Mouse (Mus musculus): ENCODE measurements around the gene Padi1. TPM values are rescaled to one million over a fixed set of nuclear protein-coding genes. Genes with fewer than 3 reads are reported as not detected.

Gene Padi1
- polyA plus RNA-seq, 1 experiment from 2014 or later = 0.05 TPM

- no peak for TF ChIP-seq CTCF (IDR thresholded peaks at IDR 0.05)
- DNase-seq (ENCODE audit: low read depth, low spot score) = no peak
- ATAC-seq = no peak
- in situ Hi-C loops (cut with MboI; ENCODE audit: low pct_unique_long_range_greater_than_20kb) = no loop called here
- ChIA-PET CTCF (no interaction called here), POLR2A (no interaction called here)
- no peaks in the 10 kb centered on the region for H3K27me3 ChIP-seq
Observed at GRCm38 (mm10) chr4:140862036-140862650, 16.6 kb upstream of the Padi1 start.

GRCm38 (mm10) chr4:140860767-140861147 lies 15.2 kb upstream of the Padi1 start:
- in situ Hi-C loops (cut with MboI; ENCODE audit: low pct_unique_long_range_greater_than_20kb) = no loop called here
- POLR2A ChIA-PET = interaction anchor here (0.7 kb wide), 1 partner anchor 137 kb away, joined by 3 read pairs; no protein-coding TSS in a partner anchor
- no peak for ATAC-seq
- no peaks in the 10 kb centered on the region for H3K27me3 ChIP-seq
- CTCF ChIA-PET = no interaction called here
- no peak for DNase-seq (ENCODE audit: low read depth, low spot score)
- TF ChIP-seq CTCF (IDR thresholded peaks at IDR 0.05) = no peak

- TF ChIP-seq CTCF (IDR thresholded peaks at IDR 0.05) = no peak
- no peaks in the 10 kb centered on the region for H3K27me3 ChIP-seq
- DNase-seq (ENCODE audit: low read depth, low spot score) (no peak), ATAC-seq (no peak)
- ChIA-PET POLR2A (interaction anchor here (0.7 kb wide), 1 partner anchor 136 kb away, joined by 3 read pairs; no protein-coding TSS in a partner anchor), CTCF (no interaction called here)
- in situ Hi-C loops (cut with MboI; ENCODE audit: low pct_unique_long_range_greater_than_20kb) = no loop called here
Observed at GRCm38 (mm10) chr4:140860125-140860766, 14.7 kb upstream of the Padi1 start.

- ChIA-PET CTCF (no interaction called here), POLR2A (no interaction called here)
- no peak for TF ChIP-seq CTCF (IDR thresholded peaks at IDR 0.05)
- DNase-seq (ENCODE audit: low read depth, low spot score) (no peak), ATAC-seq (no peak)
- in situ Hi-C loops (cut with MboI; ENCODE audit: low pct_unique_long_range_greater_than_20kb) = no loop called here
- H3K27me3 ChIP-seq = no peaks in the 10 kb centered on the region
Observed at GRCm38 (mm10) chr4:140859291-140859690, 13.7 kb upstream of the Padi1 start.

GRCm38 (mm10) chr4:140857813-140858212 lies 12.2 kb upstream of the Padi1 start:
- no peaks in the 10 kb centered on the region for H3K27me3 ChIP-seq
- in situ Hi-C loops (cut with MboI; ENCODE audit: low pct_unique_long_range_greater_than_20kb) = no loop called here
- TF ChIP-seq CTCF (IDR thresholded peaks at IDR 0.05) = no peak
- no peak for ATAC-seq
- CTCF ChIA-PET = no interaction called here
- DNase-seq (ENCODE audit: low read depth, low spot score) = no peak
- POLR2A ChIA-PET = no interaction called here

- H3K27me3 ChIP-seq = no peaks in the 10 kb centered on the region
- POLR2A ChIA-PET = no interaction called here
- no peak for ATAC-seq
- in situ Hi-C loops (cut with MboI; ENCODE audit: low pct_unique_long_range_greater_than_20kb) = no loop called here
- CTCF ChIA-PET = no interaction called here
- no peak for DNase-seq (ENCODE audit: low read depth, low spot score)
- no peak for TF ChIP-seq CTCF (IDR thresholded peaks at IDR 0.05)
Observed at GRCm38 (mm10) chr4:140857041-140857440, 11.5 kb upstream of the Padi1 start.

GRCm38 (mm10) chr4:140855151-140855550 lies 9.6 kb upstream of the Padi1 start:
- ATAC-seq = no peak
- CTCF ChIA-PET = interaction anchor here (1.0 kb wide), 1 partner anchor 10 kb away, joined by 3 read pairs; the partner anchor contains the start of gene Padi1

GRCm38 (mm10) chr4:140854455-140854864 lies 8.9 kb upstream of the Padi1 start:
- H3K27me3 ChIP-seq = no peaks in the 10 kb centered on the region
- DNase-seq (ENCODE audit: low read depth, low spot score) (no peak), ATAC-seq (no peak)
- ChIA-PET POLR2A (no interaction called here), CTCF (no interaction called here)
- in situ Hi-C loops (cut with MboI; ENCODE audit: low pct_unique_long_range_greater_than_20kb) = no loop called here
- no peak for TF ChIP-seq CTCF (IDR thresholded peaks at IDR 0.05)

More at GRCm38 (mm10) chr4:140855151-140855550, 9.6 kb upstream of the Padi1 start:
- TF ChIP-seq CTCF (IDR thresholded peaks at IDR 0.05) = no peak
- DNase-seq (ENCODE audit: low read depth, low spot score) = no peak
- no peaks in the 10 kb centered on the region for H3K27me3 ChIP-seq
- in situ Hi-C loops (cut with MboI; ENCODE audit: low pct_unique_long_range_greater_than_20kb) = no loop called here
- POLR2A ChIA-PET = no interaction called here

- CTCF ChIA-PET = no interaction called here
- ATAC-seq (no peak), DNase-seq (ENCODE audit: low read depth, low spot score) (no peak)
- in situ Hi-C loops (cut with MboI; ENCODE audit: low pct_unique_long_range_greater_than_20kb) = no loop called here
- POLR2A ChIA-PET = interaction anchor here (0.8 kb wide), 1 partner anchor 8 kb away, joined by 3 read pairs; the partner anchor contains the start of gene Padi1
- no peak for TF ChIP-seq CTCF (IDR thresholded peaks at IDR 0.05)
- no peaks in the 10 kb centered on the region for H3K27me3 ChIP-seq
Observed at GRCm38 (mm10) chr4:140853626-140854025, 8.0 kb upstream of the Padi1 start.

- DNase-seq (ENCODE audit: low read depth, low spot score) = no peak
- no peak for TF ChIP-seq CTCF (IDR thresholded peaks at IDR 0.05)
- POLR2A ChIA-PET = interaction anchor here (0.6 kb wide), 1 partner anchor 29 kb away, joined by 3 read pairs; no protein-coding TSS in a partner anchor
- no peaks in the 10 kb centered on the region for H3K27me3 ChIP-seq
- CTCF ChIA-PET = no interaction called here
- ATAC-seq = no peak
- in situ Hi-C loops (cut with MboI; ENCODE audit: low pct_unique_long_range_greater_than_20kb) = no loop called here
Observed at GRCm38 (mm10) chr4:140849310-140849709, 3.7 kb upstream of the Padi1 start.

- no peak for ATAC-seq
- no peak for DNase-seq (ENCODE audit: low read depth, low spot score)
- TF ChIP-seq CTCF (IDR thresholded peaks at IDR 0.05) = no peak
- CTCF ChIA-PET = interaction anchor here (1.1 kb wide), 1 partner anchor 11 kb away, joined by 3 read pairs; no protein-coding TSS in a partner anchor
- in situ Hi-C loops (cut with MboI; ENCODE audit: low pct_unique_long_range_greater_than_20kb) = no loop called here
- POLR2A ChIA-PET = interaction anchor here (1.0 kb wide), 1 partner anchor 8 kb away, joined by 3 read pairs; no protein-coding TSS in a partner anchor
- no peaks in the 10 kb centered on the region for H3K27me3 ChIP-seq
Observed at GRCm38 (mm10) chr4:140844991-140845390, 587 bp downstream of the Padi1 start.

Data from Patski (cell line).